Comparison of ENCODE assay signal across 8 mouse cellular contexts in genomic region chr11:87595976-87596375, GRCm38 (mm10). TPM values are rescaled to one million over a fixed set of nuclear protein-coding genes. Genes with fewer than 3 reads are reported as not detected.
DNase-seq lines count a peak whose midpoint lies in the region; ATAC-seq and TF ChIP-seq lines count a peak whose summit lies in the region.

No protein-coding gene starts in this region.

- DNase-seq in kidney, adult 9 months = peak; percentile 23
- no peak for DNase-seq in kidney, postnatal 10 days
- no peak for DNase-seq in embryonic facial prominence, embryonic 10.5 days (ENCODE audit: low spot score)
- DNase-seq in frontal cortex, postnatal 10 days (ENCODE audit: low spot score in 2 of 2) = no peak

- H3K9ac ChIP-seq in ES-Bruce4 (ENCODE audit: low read depth, poor library complexity, severe bottlenecking) = peak overlapping the region; percentile 64
- H3K9ac ChIP-seq in intestine, embryonic 15.5 days = peak overlapping the region; percentile 81
- H3K9ac ChIP-seq in neural tube, embryonic 13.5 days = peak overlapping the region; percentile 97

- H3K27me3 ChIP-seq in ES-Bruce4 (ENCODE audit: control insufficient read depth, insufficient read depth, low read length, poor library complexity, severe bottlenecking) = no peaks in the 10 kb centered on the region
- no peaks in the 10 kb centered on the region for H3K27me3 ChIP-seq in embryonic facial prominence, embryonic 10.5 days (replicated peaks; ENCODE audit: low read depth, poor library complexity, severe bottlenecking)
- H3K27me3 ChIP-seq in intestine, embryonic 15.5 days (replicated peaks) = no peaks in the 10 kb centered on the region
- no peaks in the 10 kb centered on the region for H3K27me3 ChIP-seq in neural tube, embryonic 13.5 days

- H3K4me3 ChIP-seq in ES-Bruce4 (ENCODE audit: low read depth, low read length) = peak overlapping the region; percentile 74
- peak overlapping the region; percentile 75 for H3K4me3 ChIP-seq in embryonic facial prominence, embryonic 10.5 days
- H3K4me3 ChIP-seq in intestine, embryonic 15.5 days (replicated peaks) = peak overlapping the region; percentile 65
- peak overlapping the region; percentile 91 for H3K4me3 ChIP-seq in neural tube, embryonic 13.5 days

- TF ChIP-seq POLR2A in ES-Bruce4 (IDR thresholded peaks at IDR 0.05; ENCODE audit: insufficient read depth, low read length) = no peak

- peaks cover 20% of the 10 kb centered on the region for H3K36me3 ChIP-seq in ES-Bruce4 (ENCODE audit: control insufficient read depth, insufficient read depth, low read length, poor library complexity, severe bottlenecking)
- peaks cover 64% of the 10 kb centered on the region for H3K36me3 ChIP-seq in embryonic facial prominence, embryonic 10.5 days (replicated peaks)
- H3K36me3 ChIP-seq in intestine, embryonic 15.5 days = peaks cover 39% of the 10 kb centered on the region
- H3K36me3 ChIP-seq in neural tube, embryonic 13.5 days = peaks cover 47% of the 10 kb centered on the region

- TF ChIP-seq EP300 in ES-Bruce4 (IDR thresholded peaks at IDR 0.05; ENCODE audit: insufficient read depth, low read depth, low read length) = no peak

- TF ChIP-seq CTCF in ES-Bruce4 (IDR thresholded peaks at IDR 0.05; ENCODE audit: low read depth, low read length) = no peak

- H3K4me2 ChIP-seq in intestine, embryonic 15.5 days (replicated peaks) = peak overlapping the region; percentile 91
- H3K4me2 ChIP-seq in neural tube, embryonic 13.5 days = peak overlapping the region; percentile 92

- no peak for ATAC-seq in intestine, embryonic 15.5 days
- no peak for ATAC-seq in neural tube, embryonic 13.5 days (ENCODE audit: low read depth)
- ATAC-seq in activated CD4-positive, CD25-positive, alpha-beta regulatory T cell, adult 4 months = no peak

- WGBS in embryonic facial prominence, embryonic 10.5 days = 11% methylated on average over 7 of the region's 7 CpGs
- 8% methylated on average over 7 of the region's 7 CpGs for WGBS in intestine, embryonic 15.5 days
- WGBS in neural tube, embryonic 13.5 days = 5% methylated on average over 7 of the region's 7 CpGs

- no peak overlapping the region for H3K27ac ChIP-seq in ES-Bruce4 (ENCODE audit: insufficient read depth, low read length)
- H3K27ac ChIP-seq in embryonic facial prominence, embryonic 10.5 days (replicated peaks) = peak overlapping the region; percentile 93
- peak overlapping the region; percentile 68 for H3K27ac ChIP-seq in intestine, embryonic 15.5 days
- H3K27ac ChIP-seq in neural tube, embryonic 13.5 days (replicated peaks) = peak overlapping the region; percentile 91

- no peaks in the 10 kb centered on the region for H3K4me1 ChIP-seq in ES-Bruce4 (ENCODE audit: control insufficient read depth, insufficient read depth, low read length)
- H3K4me1 ChIP-seq in embryonic facial prominence, embryonic 10.5 days = peaks cover 54% of the 10 kb centered on the region
- peaks cover 28% of the 10 kb centered on the region for H3K4me1 ChIP-seq in intestine, embryonic 15.5 days (replicated peaks)
- H3K4me1 ChIP-seq in neural tube, embryonic 13.5 days (replicated peaks) = peaks cover 60% of the 10 kb centered on the region

- H3K9me3 ChIP-seq in ES-Bruce4 (replicated peaks; ENCODE audit: control insufficient read depth, insufficient read depth, low read length, poor library complexity, severe bottlenecking) = no peaks in the 10 kb centered on the region
- H3K9me3 ChIP-seq in embryonic facial prominence, embryonic 10.5 days = no peaks in the 10 kb centered on the region
- no peaks in the 10 kb centered on the region for H3K9me3 ChIP-seq in intestine, embryonic 15.5 days
- no peaks in the 10 kb centered on the region for H3K9me3 ChIP-seq in neural tube, embryonic 13.5 days

RNA-seq across cellular contexts. Expression of gene Mtmr4, which starts 4.0 kb away (rescaled TPM):
- 47.7 and 50.4 TPM in 2 replicates for polyA plus RNA-seq in ES-Bruce4 (2011; ENCODE audit: insufficient read depth, insufficient read length, low read depth, missing spikeins)
- 71.1 and 79.2 TPM in 2 replicates for polyA plus RNA-seq in embryonic facial prominence, embryonic 10.5 days (2016; fragmentation: Nextera tagmentation; extraction: Ambion mirVana)
- 26.9 and 27.6 TPM in 2 replicates for polyA plus RNA-seq in intestine, embryonic 15.5 days (2015; fragmentation: Nextera tagmentation; extraction: Ambion mirVana)
- 54.4 and 58.2 TPM in 2 replicates for polyA plus RNA-seq in neural tube, embryonic 13.5 days (2015; fragmentation: Nextera tagmentation; extraction: Ambion mirVana)
- 10 to 100 TPM; 10.2 to 11.1 TPM for polyA plus RNA-seq in activated CD4-positive, CD25-positive, alpha-beta regulatory T cell, adult 4 months (2017; shearing (Covaris generic))

RNA-seq across cellular contexts. Expression of gene Hsf5, which starts 21.0 kb away (rescaled TPM):
- polyA plus RNA-seq in ES-Bruce4 (2011; ENCODE audit: insufficient read depth, insufficient read length, low read depth, missing spikeins) = 1.5 and 1.6 TPM in 2 replicates
- polyA plus RNA-seq in embryonic facial prominence, embryonic 10.5 days (2016; fragmentation: Nextera tagmentation; extraction: Ambion mirVana) = 0.27 and 0.41 TPM in 2 replicates
- polyA plus RNA-seq in intestine, embryonic 15.5 days (2015; fragmentation: Nextera tagmentation; extraction: Ambion mirVana) = 0.15 and 0.29 TPM in 2 replicates
- polyA plus RNA-seq in neural tube, embryonic 13.5 days (2015; fragmentation: Nextera tagmentation; extraction: Ambion mirVana) = 0.59 and 0.63 TPM in 2 replicates
- under 1 TPM in 1 of 2 experiments, not detected in 1; 0.11 TPM for polyA plus RNA-seq in activated CD4-positive, CD25-positive, alpha-beta regulatory T cell, adult 4 months (2017; shearing (Covaris generic))

RNA-seq across cellular contexts. Expression of gene Sept4, which starts 27.3 kb away (rescaled TPM):
- polyA plus RNA-seq in ES-Bruce4 (2011; ENCODE audit: insufficient read depth, insufficient read length, low read depth, missing spikeins) = 68.5 and 78.6 TPM in 2 replicates
- polyA plus RNA-seq in embryonic facial prominence, embryonic 10.5 days (2016; fragmentation: Nextera tagmentation; extraction: Ambion mirVana) = 4.1 and 6.1 TPM in 2 replicates
- polyA plus RNA-seq in intestine, embryonic 15.5 days (2015; fragmentation: Nextera tagmentation; extraction: Ambion mirVana) = 24.9 and 25.0 TPM in 2 replicates
- 21.9 and 27.2 TPM in 2 replicates for polyA plus RNA-seq in neural tube, embryonic 13.5 days (2015; fragmentation: Nextera tagmentation; extraction: Ambion mirVana)
- polyA plus RNA-seq in activated CD4-positive, CD25-positive, alpha-beta regulatory T cell, adult 4 months (2017; shearing (Covaris generic)) = 1 to 10 TPM in 1 of 2 experiments, under 1 TPM in 1; 0.49 to 2.5 TPM

RNA-seq across cellular contexts. Expression of gene Gm11492, which starts 29.5 kb away (rescaled TPM):
- 0.46 TPM in 1 of 2 replicates, not detected in the other for polyA plus RNA-seq in ES-Bruce4 (2011; ENCODE audit: insufficient read depth, insufficient read length, low read depth, missing spikeins)
- not detected in 2 replicates for polyA plus RNA-seq in embryonic facial prominence, embryonic 10.5 days (2016; fragmentation: Nextera tagmentation; extraction: Ambion mirVana)
- not detected in 2 replicates for polyA plus RNA-seq in intestine, embryonic 15.5 days (2015; fragmentation: Nextera tagmentation; extraction: Ambion mirVana)
- not detected in 2 replicates for polyA plus RNA-seq in neural tube, embryonic 13.5 days (2015; fragmentation: Nextera tagmentation; extraction: Ambion mirVana)
- not detected for polyA plus RNA-seq in activated CD4-positive, CD25-positive, alpha-beta regulatory T cell, adult 4 months (2017; shearing (Covaris generic))
